Mouse (Mus musculus): Measurements from ENCODE around the gene Hist1h4d. TPM values are rescaled to one million over a fixed set of nuclear protein-coding genes. Genes with fewer than 3 reads are reported as not detected.

Hist1h4d gene
- polyA plus RNA-seq, 1 experiment from 2014 or later = 19.6 TPM

Other genes with a start within 250 kb of the Hist1h4d start
- gene Zfp322a, start 212.4 kb upstream of the Hist1h4d start, polyA plus RNA-seq (2017; shearing (Covaris generic)) = 10.4 TPM
- 18.0 TPM for gene Abt1, start 157.7 kb upstream of the Hist1h4d start, polyA plus RNA-seq (2017; shearing (Covaris generic))
- not detected for gene Btn1a1, start 115.7 kb upstream of the Hist1h4d start, polyA plus RNA-seq (2017; shearing (Covaris generic))
- gene Btn2a2, start 92.7 kb upstream of the Hist1h4d start, polyA plus RNA-seq (2017; shearing (Covaris generic)) = not detected
- 6.2 TPM for gene Hist1h4h, start 50.5 kb upstream of the Hist1h4d start, polyA plus RNA-seq (2017; shearing (Covaris generic))
- not detected for gene Hist1h2af, start 47.7 kb upstream of the Hist1h4d start, polyA plus RNA-seq (2017; shearing (Covaris generic))
- gene Hist1h3g, start 46.2 kb upstream of the Hist1h4d start, polyA plus RNA-seq (2017; shearing (Covaris generic)) = not detected
- 0.42 TPM for gene Hist1h2bh, start 38.2 kb upstream of the Hist1h4d start, polyA plus RNA-seq (2017; shearing (Covaris generic))
- gene Hist1h3f, start 37.5 kb upstream of the Hist1h4d start, polyA plus RNA-seq (2017; shearing (Covaris generic)) = 1.5 TPM
- gene Hist1h4f, start 29.9 kb upstream of the Hist1h4d start, polyA plus RNA-seq (2017; shearing (Covaris generic)) = not detected
- gene Hist1h1d, start 28.3 kb upstream of the Hist1h4d start, polyA plus RNA-seq (2017; shearing (Covaris generic)) = 0.37 TPM
- 5.2 TPM for gene Hist1h3e, start 19.2 kb upstream of the Hist1h4d start, polyA plus RNA-seq (2017; shearing (Covaris generic))
- gene Hist1h2ae, start 10.4 kb upstream of the Hist1h4d start, polyA plus RNA-seq (2017; shearing (Covaris generic)) = 1.9 TPM
- 1.2 TPM for gene Hist1h2bg, start 10.2 kb upstream of the Hist1h4d start, polyA plus RNA-seq (2017; shearing (Covaris generic))
- gene Hist1h2bf, start 7.4 kb upstream of the Hist1h4d start, polyA plus RNA-seq (2017; shearing (Covaris generic)) = not detected
- not detected for gene Hist1h2ad, start 7.2 kb upstream of the Hist1h4d start, polyA plus RNA-seq (2017; shearing (Covaris generic))
- 0.40 TPM for gene Hist1h3d, start 5.8 kb upstream of the Hist1h4d start, polyA plus RNA-seq (2017; shearing (Covaris generic))
- 1.4 TPM for gene Hist1h2be, start 39.5 kb downstream of the Hist1h4d start, polyA plus RNA-seq (2017; shearing (Covaris generic))
- gene Hist1h1e, start 41.0 kb downstream of the Hist1h4d start, polyA plus RNA-seq (2017; shearing (Covaris generic)) = 7.9 TPM
- 2.4 TPM for gene Hist1h2ac, start 102.3 kb downstream of the Hist1h4d start, polyA plus RNA-seq (2017; shearing (Covaris generic))
- gene Hist1h2bc, start 102.6 kb downstream of the Hist1h4d start, polyA plus RNA-seq (2017; shearing (Covaris generic)) = 9.8 TPM
- gene Hist1h1t, start 114.2 kb downstream of the Hist1h4d start, polyA plus RNA-seq (2017; shearing (Covaris generic)) = not detected
- 9.2 TPM for gene Hist1h4c, start 116.9 kb downstream of the Hist1h4d start, polyA plus RNA-seq (2017; shearing (Covaris generic))
- gene Hfe, start 129.3 kb downstream of the Hist1h4d start, polyA plus RNA-seq (2017; shearing (Covaris generic)) = not detected
- gene Hist1h1c, start 157.2 kb downstream of the Hist1h4d start, polyA plus RNA-seq (2017; shearing (Covaris generic)) = 41.7 TPM
- gene Hist1h3c, start 164.0 kb downstream of the Hist1h4d start, polyA plus RNA-seq (2017; shearing (Covaris generic)) = not detected
- gene Hist1h2bb, start 165.1 kb downstream of the Hist1h4d start, polyA plus RNA-seq (2017; shearing (Covaris generic)) = not detected
- gene Hist1h2ab, start 169.5 kb downstream of the Hist1h4d start, polyA plus RNA-seq (2017; shearing (Covaris generic)) = 1.9 TPM
- gene Hist1h3b, start 170.7 kb downstream of the Hist1h4d start, polyA plus RNA-seq (2017; shearing (Covaris generic)) = not detected
- 7.2 TPM for gene Hist1h4b, start 175.4 kb downstream of the Hist1h4d start, polyA plus RNA-seq (2017; shearing (Covaris generic))
- 1.1 TPM for gene Hist1h4a, start 179.6 kb downstream of the Hist1h4d start, polyA plus RNA-seq (2017; shearing (Covaris generic))
- 5.4 TPM for gene Hist1h3a, start 180.8 kb downstream of the Hist1h4d start, polyA plus RNA-seq (2017; shearing (Covaris generic))
- gene Hist1h1a, start 182.1 kb downstream of the Hist1h4d start, polyA plus RNA-seq (2017; shearing (Covaris generic)) = not detected
- gene Trim38, start 188.3 kb downstream of the Hist1h4d start, polyA plus RNA-seq (2017; shearing (Covaris generic)) = not detected
- not detected for gene Slc17a2, start 225.4 kb downstream of the Hist1h4d start, polyA plus RNA-seq (2017; shearing (Covaris generic))

Measured in naive thymus-derived CD4-positive, alpha-beta T cell, adult 5 months (primary cell).